Mouse (Mus musculus): Measurements from ENCODE around the gene Pde10a. TPM values are rescaled to one million over a fixed set of nuclear protein-coding genes. Genes with fewer than 3 reads are reported as not detected.

The Pde10a gene
- polyA plus RNA-seq, 1 experiment = 2.0 TPM

GRCm38 (mm10) chr17:8965177-8965576 is 440.0 kb downstream of the Pde10a start:
- Histone ChIP-seq H3K4me3 (ENCODE audit: insufficient read depth, low read depth, low read length) (no peak overlapping the region), H3K36me3 (ENCODE audit: control insufficient read depth, insufficient read depth, low read length) (no peaks in the 10 kb centered on the region), H3K27ac (ENCODE audit: insufficient read depth, low read depth, low read length) (no peak overlapping the region), H3K4me1 (ENCODE audit: control insufficient read depth, insufficient read depth, low read length) (no peaks in the 10 kb centered on the region), H3K27me3 (replicated peaks; ENCODE audit: control insufficient read depth, insufficient read depth, low read length) (no peaks in the 10 kb centered on the region)
- TF ChIP-seq CTCF (conservative IDR thresholded peaks at IDR 0.05; ENCODE audit: insufficient read depth, insufficient read length, low read depth, low read length) = no peak
- TF ChIP-seq POLR2A (IDR thresholded peaks at IDR 0.05; ENCODE audit: low read depth, low read length) = no peak
- WGBS = 90% methylated on average over 6 of the region's 6 CpGs
- no peak for DNase-seq

- no peak for TF ChIP-seq CTCF (conservative IDR thresholded peaks at IDR 0.05; ENCODE audit: insufficient read depth, insufficient read length, low read depth, low read length)
- TF ChIP-seq POLR2A (IDR thresholded peaks at IDR 0.05; ENCODE audit: low read depth, low read length) = no peak
- Histone ChIP-seq H3K4me3 (ENCODE audit: insufficient read depth, low read depth, low read length) (no peak overlapping the region), H3K4me1 (ENCODE audit: control insufficient read depth, insufficient read depth, low read length) (no peaks in the 10 kb centered on the region), H3K27me3 (replicated peaks; ENCODE audit: control insufficient read depth, insufficient read depth, low read length) (no peaks in the 10 kb centered on the region), H3K27ac (ENCODE audit: insufficient read depth, low read depth, low read length) (no peak overlapping the region), H3K36me3 (ENCODE audit: control insufficient read depth, insufficient read depth, low read length) (no peaks in the 10 kb centered on the region)
- no peak for DNase-seq
- WGBS = 30% methylated on average over 12 of the region's 12 CpGs
Measured at GRCm38 (mm10) chr17:8972152-8972854, 447.1 kb downstream of the Pde10a start.

GRCm38 (mm10) chr17:8973331-8973730 is 448.2 kb downstream of the Pde10a start:
- H3K36me3 ChIP-seq (ENCODE audit: control insufficient read depth, insufficient read depth, low read length) = no peaks in the 10 kb centered on the region
- no peak overlapping the region for H3K27ac ChIP-seq (ENCODE audit: insufficient read depth, low read depth, low read length)
- H3K4me3 ChIP-seq (ENCODE audit: insufficient read depth, low read depth, low read length) = no peak overlapping the region
- 65% methylated on average over 5 of the region's 5 CpGs for WGBS
- no peak for TF ChIP-seq POLR2A (IDR thresholded peaks at IDR 0.05; ENCODE audit: low read depth, low read length)
- TF ChIP-seq CTCF (conservative IDR thresholded peaks at IDR 0.05; ENCODE audit: insufficient read depth, insufficient read length, low read depth, low read length) = no peak
- no peak for DNase-seq
- no peaks in the 10 kb centered on the region for H3K4me1 ChIP-seq (ENCODE audit: control insufficient read depth, insufficient read depth, low read length)
- H3K27me3 ChIP-seq (replicated peaks; ENCODE audit: control insufficient read depth, insufficient read depth, low read length) = no peaks in the 10 kb centered on the region

GRCm38 (mm10) chr17:8974423-8974822 is 449.3 kb downstream of the Pde10a start:
- TF ChIP-seq POLR2A (IDR thresholded peaks at IDR 0.05; ENCODE audit: low read depth, low read length) (no peak), CTCF (conservative IDR thresholded peaks at IDR 0.05; ENCODE audit: insufficient read depth, insufficient read length, low read depth, low read length) (no peak)
- H3K27ac ChIP-seq (ENCODE audit: insufficient read depth, low read depth, low read length) = no peak overlapping the region
- DNase-seq = no peak
- H3K4me3 ChIP-seq (ENCODE audit: insufficient read depth, low read depth, low read length) = no peak overlapping the region
- H3K4me1 ChIP-seq (ENCODE audit: control insufficient read depth, insufficient read depth, low read length) = no peaks in the 10 kb centered on the region
- WGBS = 56% methylated on average over 7 of the region's 7 CpGs
- no peaks in the 10 kb centered on the region for H3K36me3 ChIP-seq (ENCODE audit: control insufficient read depth, insufficient read depth, low read length)
- no peaks in the 10 kb centered on the region for H3K27me3 ChIP-seq (replicated peaks; ENCODE audit: control insufficient read depth, insufficient read depth, low read length)

GRCm38 (mm10) chr17:8974823-8975397 is 449.7 kb downstream of the Pde10a start:
- Histone ChIP-seq H3K36me3 (ENCODE audit: control insufficient read depth, insufficient read depth, low read length) (no peaks in the 10 kb centered on the region), H3K27me3 (replicated peaks; ENCODE audit: control insufficient read depth, insufficient read depth, low read length) (no peaks in the 10 kb centered on the region), H3K27ac (ENCODE audit: insufficient read depth, low read depth, low read length) (no peak overlapping the region), H3K4me3 (ENCODE audit: insufficient read depth, low read depth, low read length) (no peak overlapping the region), H3K4me1 (ENCODE audit: control insufficient read depth, insufficient read depth, low read length) (no peaks in the 10 kb centered on the region)
- DNase-seq = no peak
- no peak for TF ChIP-seq CTCF (conservative IDR thresholded peaks at IDR 0.05; ENCODE audit: insufficient read depth, insufficient read length, low read depth, low read length)
- TF ChIP-seq POLR2A (IDR thresholded peaks at IDR 0.05; ENCODE audit: low read depth, low read length) = no peak
- 44% methylated on average over 6 of the region's 6 CpGs for WGBS

- WGBS = 92% methylated on average over 6 of the region's 6 CpGs
Measured at GRCm38 (mm10) chr17:8976745-8977144, 451.6 kb downstream of the Pde10a start.

GRCm38 (mm10) chr17:8977271-8977670 is 452.1 kb downstream of the Pde10a start:
- TF ChIP-seq CTCF (conservative IDR thresholded peaks at IDR 0.05; ENCODE audit: insufficient read depth, insufficient read length, low read depth, low read length) (no peak), POLR2A (IDR thresholded peaks at IDR 0.05; ENCODE audit: low read depth, low read length) (no peak)
- H3K4me1 ChIP-seq (ENCODE audit: control insufficient read depth, insufficient read depth, low read length) = no peaks in the 10 kb centered on the region
- no peak overlapping the region for H3K27ac ChIP-seq (ENCODE audit: insufficient read depth, low read depth, low read length)
- DNase-seq = no peak
- no peaks in the 10 kb centered on the region for H3K36me3 ChIP-seq (ENCODE audit: control insufficient read depth, insufficient read depth, low read length)
- WGBS = 64% methylated on average over 2 of the region's 2 CpGs
- no peak overlapping the region for H3K4me3 ChIP-seq (ENCODE audit: insufficient read depth, low read depth, low read length)
- no peaks in the 10 kb centered on the region for H3K27me3 ChIP-seq (replicated peaks; ENCODE audit: control insufficient read depth, insufficient read depth, low read length)

More at GRCm38 (mm10) chr17:8976745-8977144, 451.6 kb downstream of the Pde10a start:
- H3K27me3 ChIP-seq (replicated peaks; ENCODE audit: control insufficient read depth, insufficient read depth, low read length) = no peaks in the 10 kb centered on the region
- H3K36me3 ChIP-seq (ENCODE audit: control insufficient read depth, insufficient read depth, low read length) = no peaks in the 10 kb centered on the region
- H3K4me3 ChIP-seq (ENCODE audit: insufficient read depth, low read depth, low read length) = no peak overlapping the region
- TF ChIP-seq POLR2A (IDR thresholded peaks at IDR 0.05; ENCODE audit: low read depth, low read length) = no peak
- no peak for TF ChIP-seq CTCF (conservative IDR thresholded peaks at IDR 0.05; ENCODE audit: insufficient read depth, insufficient read length, low read depth, low read length)
- H3K4me1 ChIP-seq (ENCODE audit: control insufficient read depth, insufficient read depth, low read length) = no peaks in the 10 kb centered on the region
- no peak for DNase-seq
- H3K27ac ChIP-seq (ENCODE audit: insufficient read depth, low read depth, low read length) = no peak overlapping the region
